Mouse (Mus musculus) fibroblast of lung, adult 2 months (primary cell): Measurements from ENCODE around the gene Syce1.
A peak's percentile ranks its signal among the peaks of the same experiment; 100 is the strongest.

Source experiments
- DNase-seq: peaks from one replicate; pipeline ENCODE4 v3.0.0-alpha.2; 2011; ENCODE audit warnings: low read depth

Gene Syce1

DNA sequence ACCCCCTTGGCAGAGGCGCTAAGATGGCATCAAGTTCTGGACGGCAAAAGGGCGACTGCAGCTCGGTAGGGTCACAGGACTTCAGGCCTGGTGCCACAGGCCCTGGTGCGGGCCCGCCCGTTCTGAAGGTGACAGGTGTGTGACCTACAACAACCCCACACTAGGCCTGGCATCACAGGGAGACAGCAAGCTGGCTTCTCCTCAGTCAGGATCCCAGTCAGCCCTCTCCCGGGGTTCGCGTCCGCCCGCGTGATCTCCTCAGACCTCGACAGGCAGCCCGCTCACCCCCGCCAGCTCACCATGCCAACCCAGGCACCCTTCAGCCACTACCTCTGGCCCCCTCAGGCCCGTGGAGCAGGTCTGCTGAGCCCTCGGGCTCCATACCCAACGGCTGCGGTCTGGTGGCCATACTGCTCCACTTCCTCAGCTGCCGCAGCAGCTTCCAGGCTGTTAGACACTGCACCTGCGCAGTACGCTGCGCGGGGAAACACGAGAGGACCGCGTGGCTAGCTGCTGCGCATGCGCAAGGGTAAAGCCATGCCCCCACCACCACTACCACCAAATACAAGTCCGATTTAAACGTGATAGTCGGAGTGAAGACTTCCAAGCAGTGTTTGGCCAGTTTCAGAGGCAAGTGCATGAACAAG lies at the start of gene Syce1:
TSS of gene Syce1 (minus strand) at position 447 of the 647 bp plus-strand sequence.
- DNase-seq = no peak

- no peak for DNase-seq
Measured at GRCm38 (mm10) chr7:140836243-140837115, 48.8 kb upstream of the Syce1 start.

- no peak for DNase-seq
Measured at GRCm38 (mm10) chr7:140835758-140836087, 48.1 kb upstream of the Syce1 start.

DNA sequence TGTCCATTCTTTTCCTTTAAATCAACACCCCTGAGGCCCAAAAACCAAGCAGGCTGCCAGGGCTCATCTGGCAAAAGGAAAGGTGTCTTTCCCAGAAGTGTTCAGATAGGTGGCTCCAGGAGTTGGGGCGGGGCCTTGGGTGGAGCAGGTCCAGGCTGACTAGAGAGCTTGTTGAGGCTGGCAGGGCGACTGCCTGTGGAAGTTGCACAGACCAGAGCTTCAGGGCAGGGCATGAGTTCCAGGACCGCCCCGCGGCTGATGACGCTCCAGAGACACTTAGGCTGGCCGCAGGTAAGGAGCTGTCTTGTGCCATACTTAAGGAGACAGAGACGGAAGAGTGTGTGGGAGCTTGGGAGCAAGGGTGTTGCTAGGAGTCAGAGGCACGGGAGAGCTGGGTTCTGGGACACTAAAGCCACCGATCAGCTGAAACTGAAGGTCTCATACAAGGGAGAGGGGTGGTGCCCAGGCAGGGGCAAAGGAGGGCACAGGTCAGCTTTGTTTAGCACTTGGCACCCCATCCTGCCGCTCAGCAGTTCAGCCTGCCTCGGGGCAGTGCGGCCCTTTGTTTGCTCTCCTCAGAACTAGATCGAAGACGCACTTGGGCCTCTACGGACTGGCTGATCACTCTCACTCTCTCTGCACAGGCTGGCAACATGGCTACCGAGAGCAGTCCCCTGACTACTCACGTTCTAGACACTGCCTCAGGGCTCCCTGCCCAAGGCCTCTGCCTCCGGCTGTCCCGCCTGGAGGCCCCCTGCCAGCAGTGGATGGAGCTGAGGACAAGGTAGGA lies 47.5 kb upstream of the Syce1 start, which contains the start of gene Urah:
TSS of gene Urah (plus strand) at position 51 of the 790 bp plus-strand sequence.
- DNase-seq = no peak

- no peak for DNase-seq
Measured at GRCm38 (mm10) chr7:140833341-140833740, 45.7 kb upstream of the Syce1 start.

DNA sequence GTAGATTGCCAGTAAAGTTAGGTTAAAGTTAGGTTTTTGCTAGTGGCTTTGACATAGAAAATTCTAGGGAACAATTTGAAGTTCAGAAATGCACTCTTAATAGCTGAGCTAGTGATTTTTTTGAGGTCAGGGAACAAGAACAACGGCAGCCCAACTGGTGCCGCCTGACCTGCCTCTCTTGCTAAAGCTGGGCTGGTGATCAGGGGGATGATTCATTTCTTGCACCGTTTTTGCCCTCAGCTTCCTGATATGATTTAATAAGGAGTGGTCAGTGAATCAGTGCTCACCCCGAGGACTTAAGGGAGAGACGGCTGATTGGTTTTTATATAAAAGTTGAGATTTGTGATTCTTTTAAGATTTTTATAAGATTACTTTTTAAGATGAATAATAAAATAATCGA lies 43.8 kb upstream of the Syce1 start:
- peak; percentile 71 for DNase-seq

DNA sequence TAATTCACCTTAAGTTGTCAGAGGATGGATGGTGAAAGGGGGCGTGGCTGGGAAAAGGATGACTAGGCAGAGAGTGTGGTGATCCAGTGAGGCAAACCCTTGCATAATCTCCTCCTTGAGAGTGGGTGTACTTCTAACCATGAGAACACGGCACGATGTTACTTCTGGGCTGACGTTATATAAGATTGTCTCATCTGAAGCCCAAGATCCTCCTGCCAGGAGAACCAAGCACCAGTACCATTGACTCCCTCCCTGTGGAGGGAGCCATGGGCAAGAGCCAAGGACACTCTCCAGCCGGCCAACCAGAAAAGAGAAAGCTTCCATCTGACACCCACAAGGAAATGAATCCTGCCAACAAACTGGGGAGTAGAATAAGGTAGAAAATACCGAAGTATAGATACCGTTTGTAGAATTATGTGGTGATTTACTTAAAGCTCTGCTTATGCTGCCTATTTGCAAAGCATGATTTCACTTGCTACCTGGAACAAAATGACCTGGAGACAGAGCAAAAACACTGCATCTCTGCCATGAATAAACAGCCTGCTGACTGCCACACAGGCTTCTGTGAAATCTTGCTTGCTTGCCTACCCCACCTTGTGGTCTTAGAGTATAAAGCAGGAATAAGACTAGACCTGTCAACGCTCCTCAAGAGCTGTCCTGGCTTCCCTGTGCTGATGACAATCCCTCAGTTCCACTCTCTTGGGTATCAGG lies 40.7 kb upstream of the Syce1 start:
- DNase-seq = peak; percentile 57

DNA sequence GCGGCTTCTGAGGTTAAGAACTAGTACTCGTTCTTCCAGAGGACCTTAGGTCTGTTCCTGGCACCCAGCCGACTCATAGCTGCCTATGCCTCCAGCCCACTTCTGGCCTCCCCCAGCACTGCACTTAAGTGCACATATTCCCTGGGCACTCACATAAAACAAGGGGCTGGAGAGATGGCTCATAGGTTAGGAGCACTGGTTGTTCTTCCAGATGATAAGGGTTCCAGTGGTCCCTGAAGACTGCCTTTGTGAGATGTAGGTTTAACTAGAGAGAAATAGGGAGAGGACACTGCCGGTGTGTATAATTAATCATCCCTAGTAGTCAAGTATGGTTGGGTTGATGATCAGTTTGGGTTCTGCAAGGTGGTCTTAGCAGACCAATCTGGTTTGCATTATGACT lies 35.1 kb upstream of the Syce1 start:
- no peak for DNase-seq

- no peak for DNase-seq
Measured at GRCm38 (mm10) chr7:140821653-140822329, 34.1 kb upstream of the Syce1 start, which contains the start of gene Zfp941. Zfp941 (minus strand) TSS chr7:140822178.

DNA sequence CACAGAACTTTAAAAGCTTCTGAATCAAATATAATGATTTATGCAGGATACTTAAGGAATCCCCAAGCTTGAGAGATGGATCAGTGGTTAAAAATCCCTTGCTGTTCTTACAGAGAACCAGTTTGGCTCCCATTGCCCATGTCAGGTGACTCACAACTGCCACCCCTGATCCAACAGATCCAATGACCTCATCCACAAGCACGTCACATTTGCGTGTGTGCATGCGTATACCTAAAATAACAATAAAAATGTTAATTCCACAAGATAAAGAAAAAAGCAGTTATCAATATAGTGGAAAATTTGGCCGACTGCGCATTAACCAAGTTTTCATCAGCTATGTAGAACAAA lies 33.6 kb upstream of the Syce1 start:
- DNase-seq = no peak

GRCm38 (mm10) chr7:140820173-140820572 lies 32.5 kb upstream of the Syce1 start:
- no peak for DNase-seq

DNA sequence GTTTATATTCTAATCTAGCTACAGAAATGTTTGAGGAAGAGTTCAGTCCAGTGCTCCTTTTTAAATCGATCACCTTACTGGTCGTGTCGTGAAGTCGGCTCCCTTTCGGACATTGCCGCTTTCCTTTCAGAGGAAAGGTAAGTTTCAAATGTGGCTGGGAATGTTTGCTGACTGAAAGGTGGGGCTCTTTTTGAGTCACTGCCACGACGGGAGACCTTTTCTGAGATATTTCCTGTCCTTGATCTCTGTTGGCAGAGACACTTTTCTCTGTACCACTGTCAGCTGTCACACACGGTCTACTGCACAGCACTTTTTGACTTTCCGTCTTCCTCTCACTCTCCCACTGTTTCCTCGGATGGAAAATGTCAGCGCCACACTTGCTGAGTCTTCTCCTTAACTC lies 25.2 kb upstream of the Syce1 start:
- DNase-seq = no peak

- no peak for DNase-seq
Measured at GRCm38 (mm10) chr7:140811714-140812113, 24.1 kb upstream of the Syce1 start.

DNA sequence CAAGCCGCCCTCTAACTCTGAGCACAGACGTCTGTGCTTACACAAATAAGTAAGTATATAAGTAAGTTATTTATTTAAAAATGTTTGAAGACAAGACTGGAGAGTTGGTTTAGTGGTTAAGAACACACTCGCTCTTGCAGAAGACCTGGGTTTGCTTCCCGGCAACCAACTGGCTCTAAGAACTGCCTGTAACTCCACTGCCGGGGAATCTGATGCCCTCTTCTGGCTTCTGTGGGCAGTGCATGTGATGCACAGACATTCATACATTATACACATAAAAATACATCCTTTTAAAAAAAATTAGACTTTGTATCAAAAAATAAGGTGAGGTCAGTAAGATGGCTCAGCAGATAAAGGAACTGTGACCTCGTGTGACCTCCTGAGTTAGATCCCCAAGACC lies 22.8 kb upstream of the Syce1 start:
- DNase-seq = no peak

GRCm38 (mm10) chr7:140805704-140806103 lies 18.1 kb upstream of the Syce1 start:
- peak; percentile 12 for DNase-seq

- DNase-seq = no peak
Measured at GRCm38 (mm10) chr7:140802629-140803028, 15.0 kb upstream of the Syce1 start.

GRCm38 (mm10) chr7:140798212-140798611 lies 10.6 kb upstream of the Syce1 start:
- no peak for DNase-seq

GRCm38 (mm10) chr7:140797619-140798018 lies 10.0 kb upstream of the Syce1 start:
- no peak for DNase-seq

- no peak for DNase-seq
Measured at GRCm38 (mm10) chr7:140793541-140793940, 5.9 kb upstream of the Syce1 start.

DNA sequence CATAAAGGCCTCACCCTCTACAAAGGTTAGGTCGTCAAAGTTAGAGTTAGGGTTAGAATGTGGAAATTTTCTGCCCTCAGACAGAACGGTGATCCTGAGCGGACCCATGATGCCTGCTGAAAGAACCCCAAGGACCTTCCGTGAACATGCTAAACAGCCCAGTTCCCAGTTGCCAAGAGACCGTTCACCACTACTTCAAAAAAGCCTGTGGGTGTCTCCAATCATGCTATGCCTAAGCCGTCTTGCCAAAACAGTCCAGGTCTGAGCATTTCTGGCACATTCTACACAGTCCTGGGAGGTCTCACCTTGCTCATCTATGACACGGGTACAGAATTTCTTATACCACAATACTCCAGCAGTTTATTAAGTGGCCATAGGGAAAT lies 392 bp upstream of the Syce1 start:
- DNase-seq = no peak

GRCm38 (mm10) chr7:140780548-140780947 lies 7.1 kb downstream of the Syce1 start:
- no peak for DNase-seq
